Mouse (Mus musculus) lung, postnatal 0 days (tissue): ENCODE data around the gene Syvn1.

Experiments used
- CTCF ChIP-seq: IDR thresholded peaks from 2 replicates; pipeline ENCODE4 v1.5.1; 2016; ENCODE audit warnings: antibody characterized with exemption, mild to moderate bottlenecking
- EP300 ChIP-seq: IDR thresholded peaks from 2 replicates; pipeline ENCODE4 v1.6.1; 2016; ENCODE audit warnings: antibody characterized with exemption, mild to moderate bottlenecking, control low read depth

DNA sequence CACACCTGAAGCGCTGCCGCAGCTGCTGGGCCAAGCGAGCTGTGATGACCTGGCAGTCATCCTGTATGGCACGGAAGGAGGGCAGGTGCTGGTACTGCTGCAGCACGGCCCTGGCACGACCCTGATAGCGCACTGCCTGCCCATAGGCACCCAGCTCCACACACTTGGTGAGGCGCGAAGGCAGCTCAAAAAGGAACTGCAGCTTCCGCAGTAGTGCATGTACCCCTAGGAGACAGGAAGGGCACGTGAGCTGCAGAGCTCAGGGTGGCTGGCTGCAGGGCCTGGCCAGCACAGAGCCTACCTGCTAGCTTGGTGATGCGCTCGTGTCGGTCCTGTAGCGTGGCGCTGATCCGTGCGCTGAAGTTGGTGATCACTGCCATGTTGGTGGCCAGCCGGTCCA, 24.9 kb downstream of the Syvn1 start:
- TF ChIP-seq CTCF (no peak), EP300 (no peak)
